Mouse (Mus musculus): ENCODE data around the gene Mpz.

The Mpz gene

GRCm38 (mm10) chr1:171149974-171150760 lies at the start of gene Mpz, which contains the start of gene Sdhc:
Mpz (plus strand) TSS chr1:171150711.
Sdhc (minus strand) TSS chr1:171150603.
- in situ Hi-C loops (cut with MboI; ENCODE audit: low sequenced_read_pairs), result no loop called here

- in situ Hi-C loops (cut with MboI; ENCODE audit: low sequenced_read_pairs), result loop anchor here (5.0 to 10.0 kb wide), 2 partner anchors 56 to 204 kb away; no protein-coding TSS in a partner anchor
Observed at GRCm38 (mm10) chr1:171101033-171101432, 49.5 kb upstream of the Mpz start.

- in situ Hi-C loops (cut with MboI; ENCODE audit: low sequenced_read_pairs), result loop anchor here (5.0 to 10.0 kb wide), 2 partner anchors 57 to 205 kb away; no protein-coding TSS in a partner anchor
Observed at GRCm38 (mm10) chr1:171101733-171102546, 48.6 kb upstream of the Mpz start.

GRCm38 (mm10) chr1:171102547-171103177 lies 47.8 kb upstream of the Mpz start:
- in situ Hi-C loops (cut with MboI; ENCODE audit: low sequenced_read_pairs), result loop anchor here (5.0 to 10.0 kb wide), 2 partner anchors 58 to 205 kb away; no protein-coding TSS in a partner anchor

- in situ Hi-C loops (cut with MboI; ENCODE audit: low sequenced_read_pairs), result loop anchor here (5.0 to 10.0 kb wide), 2 partner anchors 59 to 206 kb away; no protein-coding TSS in a partner anchor
Observed at GRCm38 (mm10) chr1:171103179-171103840, 47.2 kb upstream of the Mpz start.

- in situ Hi-C loops (cut with MboI; ENCODE audit: low sequenced_read_pairs), result loop anchor here (10.0 kb wide), 1 partner anchor 60 kb away; no protein-coding TSS in a partner anchor
Observed at GRCm38 (mm10) chr1:171105226-171105625, 45.3 kb upstream of the Mpz start.

GRCm38 (mm10) chr1:171109620-171110019 lies 40.9 kb upstream of the Mpz start:
- in situ Hi-C loops (cut with MboI; ENCODE audit: low sequenced_read_pairs), result loop anchor here (10.0 kb wide), 1 partner anchor 65 kb away; no protein-coding TSS in a partner anchor

GRCm38 (mm10) chr1:171110659-171111019 lies 39.9 kb upstream of the Mpz start:
- in situ Hi-C loops (cut with MboI; ENCODE audit: low sequenced_read_pairs), result no loop called here

- in situ Hi-C loops (cut with MboI; ENCODE audit: low sequenced_read_pairs), result no loop called here
Observed at GRCm38 (mm10) chr1:171111020-171111780, 39.3 kb upstream of the Mpz start.

- in situ Hi-C loops (cut with MboI; ENCODE audit: low sequenced_read_pairs), result no loop called here
Observed at GRCm38 (mm10) chr1:171111781-171112575, 38.5 kb upstream of the Mpz start.

- in situ Hi-C loops (cut with MboI; ENCODE audit: low sequenced_read_pairs), result no loop called here
Observed at GRCm38 (mm10) chr1:171112986-171113385, 37.5 kb upstream of the Mpz start.

GRCm38 (mm10) chr1:171113873-171114299 lies 36.6 kb upstream of the Mpz start, which contains the start of gene Cfap126:
Cfap126 (plus strand) TSS chr1:171113918.
- in situ Hi-C loops (cut with MboI; ENCODE audit: low sequenced_read_pairs), result no loop called here

GRCm38 (mm10) chr1:171116280-171116679 lies 34.2 kb upstream of the Mpz start:
- in situ Hi-C loops (cut with MboI; ENCODE audit: low sequenced_read_pairs), result no loop called here

- in situ Hi-C loops (cut with MboI; ENCODE audit: low sequenced_read_pairs), result no loop called here
Observed at GRCm38 (mm10) chr1:171118269-171118684, 32.2 kb upstream of the Mpz start.

- in situ Hi-C loops (cut with MboI; ENCODE audit: low sequenced_read_pairs), result no loop called here
Observed at GRCm38 (mm10) chr1:171118996-171119395, 31.5 kb upstream of the Mpz start.

- in situ Hi-C loops (cut with MboI; ENCODE audit: low sequenced_read_pairs), result no loop called here
Observed at GRCm38 (mm10) chr1:171119405-171119804, 31.1 kb upstream of the Mpz start.

GRCm38 (mm10) chr1:171120893-171121292 lies 29.6 kb upstream of the Mpz start:
- in situ Hi-C loops (cut with MboI; ENCODE audit: low sequenced_read_pairs), result no loop called here

GRCm38 (mm10) chr1:171121839-171122238 lies 28.7 kb upstream of the Mpz start:
- in situ Hi-C loops (cut with MboI; ENCODE audit: low sequenced_read_pairs), result no loop called here

- in situ Hi-C loops (cut with MboI; ENCODE audit: low sequenced_read_pairs), result no loop called here
Observed at GRCm38 (mm10) chr1:171122932-171123331, 27.6 kb upstream of the Mpz start.
